Mouse (Mus musculus): Measurements from ENCODE around the gene Olfr509. TPM values are rescaled to one million over a fixed set of nuclear protein-coding genes. Genes with fewer than 3 reads are reported as not detected.

Olfr509 gene
- 0.15 TPM in 1 of 4 replicates, not detected in the others for total RNA-seq (2023)

GRCm38 (mm10) chr7:108651806-108652205 is at the start of gene Olfr509:
Gene Olfr509, minus strand, starts transcription at chr7:108651906.

DNA sequence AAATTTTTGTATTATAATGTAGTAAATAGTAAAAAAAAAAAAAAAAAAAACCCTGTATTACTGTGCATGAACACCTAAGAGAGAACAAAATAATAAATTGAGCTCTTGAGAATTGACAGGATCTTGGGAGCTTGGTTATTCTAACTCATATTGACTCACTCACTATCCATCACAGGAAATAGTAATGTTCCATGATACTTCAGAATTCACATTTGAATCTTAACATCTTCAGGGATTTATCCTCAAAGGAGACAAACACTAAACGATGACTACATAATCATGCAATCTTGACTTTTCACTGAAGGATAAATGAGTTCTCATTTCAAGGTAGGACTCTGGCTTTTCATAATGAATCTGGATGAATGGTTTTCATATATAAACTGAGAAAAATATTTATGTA is 14.4 kb upstream of the Olfr509 start, which contains the start of gene Olfr510:
TSS of gene Olfr510 (plus strand) at position 301 of the 400 bp plus-strand sequence.

DNA sequence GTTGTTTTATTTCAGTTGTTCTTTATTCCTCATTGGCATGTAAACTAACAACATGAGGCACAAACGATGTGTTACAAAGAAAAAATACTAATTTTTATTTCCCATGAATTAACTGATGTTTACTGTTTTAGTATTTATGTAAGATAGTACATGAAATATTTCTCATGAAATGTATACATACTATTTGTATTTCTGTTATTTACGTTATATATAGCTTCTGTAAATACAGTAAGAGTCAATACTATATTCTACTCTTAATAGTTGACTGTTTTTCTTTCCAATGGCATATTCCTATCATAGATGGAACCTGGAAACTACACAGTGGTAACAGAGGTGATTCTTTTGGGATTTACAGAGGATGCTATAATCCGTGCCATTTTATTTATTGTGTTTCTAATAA is 22.0 kb downstream of the Olfr509 start, which contains the start of gene Olfr508:
TSS of gene Olfr508 (plus strand) at position 301 of the 400 bp plus-strand sequence.

DNA sequence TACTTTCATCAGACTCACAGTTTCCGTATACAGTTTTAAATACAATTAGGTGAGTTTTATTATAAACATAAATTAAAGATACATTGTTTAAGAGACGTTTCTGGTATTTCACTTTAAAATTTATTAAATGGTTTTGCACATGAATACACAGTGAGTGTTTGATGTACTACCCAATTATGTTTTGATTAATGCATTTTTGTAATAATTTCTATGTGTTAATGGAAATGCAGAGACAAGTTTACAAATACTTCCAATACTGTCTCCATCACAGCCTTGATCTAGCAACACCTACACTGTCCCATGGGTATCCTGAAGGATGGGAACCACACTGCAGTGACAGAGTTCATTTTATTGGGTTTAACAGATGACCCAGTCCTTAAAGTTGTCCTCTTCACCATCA is 30.2 kb downstream of the Olfr509 start, which contains the start of gene Olfr507:
TSS of gene Olfr507 (plus strand) at position 301 of the 400 bp plus-strand sequence.

DNA sequence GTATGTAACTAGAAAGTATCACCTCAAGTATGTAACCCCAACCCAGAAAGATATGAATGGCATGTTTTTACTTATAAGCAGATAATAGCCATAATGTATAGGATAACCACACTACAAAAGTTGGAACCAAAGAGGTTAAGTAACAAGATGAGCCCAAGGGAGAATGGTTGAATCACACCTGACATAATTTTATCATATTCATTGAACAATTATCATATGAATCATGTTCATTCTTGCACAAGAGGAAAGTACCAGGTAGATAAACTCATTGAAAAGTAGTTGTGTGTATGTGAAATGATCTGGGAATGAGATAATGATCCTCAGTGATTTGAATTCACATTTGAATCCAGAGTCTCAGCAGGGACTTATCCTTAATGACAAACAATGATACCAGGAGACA is 41.2 kb downstream of the Olfr509 start, which contains the start of gene Olfr506:
TSS of gene Olfr506 (plus strand) at position 301 of the 400 bp plus-strand sequence.

Other genes starting within 250 kb of the Olfr509 start
- not detected in 4 replicates for gene Olfr497, start 231.5 kb downstream of the Olfr509 start, total RNA-seq (2023)
- gene Olfr498, start 186.6 kb downstream of the Olfr509 start, total RNA-seq (2023) = not detected in 4 replicates
- gene Olfr502, start 126.8 kb downstream of the Olfr509 start, total RNA-seq (2023) = not detected in 4 replicates
- gene Olfr503, start 107.4 kb downstream of the Olfr509 start, total RNA-seq (2023) = not detected in 4 replicates
- gene Olfr504, start 86.1 kb downstream of the Olfr509 start, total RNA-seq (2023) = not detected in 4 replicates
- not detected in 4 replicates for gene Olfr506, start 41.1 kb downstream of the Olfr509 start, total RNA-seq (2023)
- gene Olfr507, start 30.1 kb downstream of the Olfr509 start, total RNA-seq (2023) = not detected in 4 replicates
- not detected in 4 replicates for gene Olfr508, start 21.9 kb downstream of the Olfr509 start, total RNA-seq (2023)
- not detected in 4 replicates for gene Olfr510, start 14.5 kb upstream of the Olfr509 start, total RNA-seq (2023)
- gene Olfr512, start 61.4 kb upstream of the Olfr509 start, total RNA-seq (2023) = not detected in 4 replicates
- not detected in 4 replicates for gene Olfr513, start 99.1 kb upstream of the Olfr509 start, total RNA-seq (2023)
- not detected in 4 replicates for gene Olfr514, start 174.1 kb upstream of the Olfr509 start, total RNA-seq (2023)
- not detected in 4 replicates for gene Olfr516, start 198.6 kb upstream of the Olfr509 start, total RNA-seq (2023)
- not detected in 4 replicates for gene Olfr517, start 220.5 kb upstream of the Olfr509 start, total RNA-seq (2023)
- not detected in 4 replicates for gene Olfr518, start 233.1 kb upstream of the Olfr509 start, total RNA-seq (2023)
- not detected in 4 replicates for gene Olfr519, start 242.5 kb upstream of the Olfr509 start, total RNA-seq (2023)